Mouse (Mus musculus) monocyte, adult 2 months (primary cell): Measurements from ENCODE around the gene Eml6.
"Not testable (repeated sequence)": the region's sequence is repeated elsewhere in the genome, so short reads cannot be mapped to it uniquely, and the experiment has no call there.

ENCODE experiments used
- DNase-seq, 2 experiments: peaks; one replicate each; pipeline ENCODE4 v3.0.0; 2022; ENCODE audit warnings: low spot score in 2 of 2, low read depth in 1 of 2

Eml6 gene

GRCm38 (mm10) chr11:30025835-30026472, at the start of gene Eml6:
Gene Eml6, minus strand, starts transcription at chr11:30026033.
- DNase-seq: peak; percentile 84 to 88

- no peak for DNase-seq
Measured at GRCm38 (mm10) chr11:30057299-30057698, 31.5 kb upstream of the Eml6 start.

GRCm38 (mm10) chr11:30025144-30025543, 689 bp downstream of the Eml6 start:
- DNase-seq: no peak

- no peak for DNase-seq
Measured at GRCm38 (mm10) chr11:30024261-30025071, 1.4 kb downstream of the Eml6 start.

- no peak for DNase-seq
Measured at GRCm38 (mm10) chr11:29986257-29986656, 39.6 kb downstream of the Eml6 start.

GRCm38 (mm10) chr11:29968874-29969273, 57.0 kb downstream of the Eml6 start:
- no peak for DNase-seq

- DNase-seq: no peak
Measured at GRCm38 (mm10) chr11:29959366-29959765, 66.5 kb downstream of the Eml6 start.

- DNase-seq: no peak
Measured at GRCm38 (mm10) chr11:29944661-29945060, 81.2 kb downstream of the Eml6 start.

GRCm38 (mm10) chr11:29924332-29924731, 101.5 kb downstream of the Eml6 start:
- DNase-seq: no peak

- DNase-seq: no peak
Measured at GRCm38 (mm10) chr11:29923851-29924250, 102.0 kb downstream of the Eml6 start.

- no peak for DNase-seq
Measured at GRCm38 (mm10) chr11:29913180-29913579, 112.7 kb downstream of the Eml6 start.

- no peak for DNase-seq
Measured at GRCm38 (mm10) chr11:29909330-29909729, 116.5 kb downstream of the Eml6 start.

- peak in 1 of 2 experiments; percentile 29 for DNase-seq
Measured at GRCm38 (mm10) chr11:29885160-29885559, 140.7 kb downstream of the Eml6 start.

GRCm38 (mm10) chr11:29884355-29884754, 141.5 kb downstream of the Eml6 start:
- DNase-seq: no peak

- no peak for DNase-seq
Measured at GRCm38 (mm10) chr11:29883024-29883423, 142.8 kb downstream of the Eml6 start.

GRCm38 (mm10) chr11:29879641-29880040, 146.2 kb downstream of the Eml6 start:
- DNase-seq: no peak

- no peak for DNase-seq
Measured at GRCm38 (mm10) chr11:29877981-29878380, 147.9 kb downstream of the Eml6 start.

- DNase-seq: no peak
Measured at GRCm38 (mm10) chr11:29877280-29877679, 148.6 kb downstream of the Eml6 start.

GRCm38 (mm10) chr11:29874781-29875180, 151.1 kb downstream of the Eml6 start:
- not testable (repeated sequence) for DNase-seq

GRCm38 (mm10) chr11:29870174-29870573, 155.7 kb downstream of the Eml6 start:
- no peak for DNase-seq

GRCm38 (mm10) chr11:29864269-29864668, 161.6 kb downstream of the Eml6 start:
- DNase-seq: no peak

GRCm38 (mm10) chr11:29861750-29862397, 164.0 kb downstream of the Eml6 start:
- no peak for DNase-seq
